Mouse (Mus musculus): Measurements from ENCODE around the gene Acbd6.

GRCm38 (mm10) chr1:155596576-155596975, 38.7 kb downstream of the Acbd6 start:
- TF ChIP-seq CTCF (IDR thresholded peaks at IDR 0.05; ENCODE audit: low read depth) (no peak), EP300 (IDR thresholded peaks at IDR 0.05; ENCODE audit: low read depth) (no peak)

All from liver, postnatal 0 days (tissue).